Mouse (Mus musculus) brain, embryonic 14.5 days (tissue): ENCODE measurements around the gene Tmod1.

Source experiments
- CTCF ChIP-seq: fragments of 200-500 bp; IDR thresholded peaks from 2 replicates; pipeline ENCODE4 v1.5.1; 2012; ENCODE audit warnings: inconsistent platforms, mild to moderate bottlenecking, moderate library complexity, borderline replicate concordance; ENCODE audit not compliant: insufficient read depth, insufficient read length; ENCODE audit errors: extremely low read depth
- POLR2A ChIP-seq: fragments of 200-500 bp; IDR thresholded peaks from 2 replicates; pipeline ENCODE4 v1.6.1; 2012; ENCODE audit warnings: mild to moderate bottlenecking, inconsistent platforms, borderline replicate concordance; ENCODE audit not compliant: poor library complexity, insufficient read depth, insufficient read length, severe bottlenecking; ENCODE audit errors: extremely low read depth

DNA sequence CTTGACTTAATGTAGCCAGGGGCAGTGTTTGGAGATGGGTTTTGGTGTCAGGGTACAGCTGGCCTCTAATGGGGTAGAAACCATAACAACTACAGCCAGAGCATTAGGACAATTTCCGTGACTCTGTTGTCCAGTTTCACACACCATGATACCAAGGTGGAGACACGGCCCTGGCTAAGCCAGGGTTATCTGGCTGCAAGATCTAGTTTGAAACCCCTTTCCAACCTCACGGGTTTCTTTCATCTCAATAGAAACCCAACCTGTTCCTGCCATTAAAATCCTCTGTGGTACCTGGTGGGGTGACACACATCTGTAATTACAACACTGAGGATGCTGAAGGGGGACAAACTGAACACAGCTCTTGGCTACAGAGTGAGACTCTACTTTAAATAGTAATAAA is 36.9 kb downstream of the Tmod1 start:
- no peak for TF ChIP-seq POLR2A
- no peak for TF ChIP-seq CTCF
